Comparison of ENCODE assay signal across 8 mouse cellular contexts in the genomic region with DNA sequence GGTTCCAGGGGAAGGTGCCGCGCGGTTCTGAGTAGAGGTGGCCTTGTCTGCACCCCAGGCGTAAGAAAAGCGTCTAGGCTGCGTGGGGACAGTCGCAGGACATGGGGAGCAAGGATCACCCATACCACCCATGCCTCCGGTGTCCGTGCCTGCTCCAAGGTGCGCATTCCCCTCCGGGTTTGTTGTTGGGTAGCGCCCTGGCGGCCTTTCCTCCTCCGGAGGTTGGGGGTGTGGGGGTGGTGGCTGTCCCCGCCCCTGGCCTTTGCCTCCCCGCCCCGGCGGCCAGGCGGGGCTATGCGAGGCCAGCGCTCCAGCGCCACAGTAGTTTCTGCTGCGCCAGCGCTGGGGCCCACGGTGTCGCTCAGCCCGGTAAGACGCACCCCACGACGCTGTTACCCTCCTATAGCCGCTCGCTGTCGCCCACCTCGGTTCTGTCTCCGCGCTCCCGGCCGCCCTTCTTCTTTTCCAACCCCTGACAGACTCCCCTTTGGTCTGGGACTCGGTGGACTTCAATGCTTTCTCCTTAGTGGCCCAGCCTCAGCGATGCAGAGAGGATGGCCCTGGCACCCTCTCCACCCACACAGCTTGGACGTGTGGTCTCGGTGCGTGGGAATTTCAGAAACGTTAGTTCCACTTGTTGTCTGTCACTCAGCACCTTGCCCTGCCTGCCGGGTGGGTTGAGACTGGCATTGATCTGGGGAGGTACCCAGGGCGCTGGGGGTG. TPM values are rescaled to one million over a fixed set of nuclear protein-coding genes. Genes with fewer than 3 reads are reported as not detected.
DNase-seq lines count a peak whose midpoint lies in the region; ATAC-seq and TF ChIP-seq lines count a peak whose summit lies in the region.

A gene (plus strand): TSS at position 167 of the 723 bp plus-strand sequence.

- no peak for TF ChIP-seq CTCF in MEL (IDR thresholded peaks at IDR 0.05 in 2 of 3, conservative IDR thresholded peaks at IDR 0.05 in 1 of 3; ENCODE audit: control insufficient read depth in 1 of 3, insufficient read depth in 1 of 3, low read depth in 2 of 3, low read length in 3 of 3, poor library complexity in 1 of 3, severe bottlenecking in 1 of 3)
- no peak; the same call in 1 of the 2 replicates for TF ChIP-seq CTCF in layer of hippocampus, adult 2 months (conservative IDR thresholded peaks at IDR 0.05)

- WGBS in forebrain, embryonic 16.5 days, result under 1% methylated on average over 46 of the region's 46 CpGs

- no peaks in the 10 kb centered on the region for H3K9me3 ChIP-seq in MEL (replicated peaks; ENCODE audit: insufficient read depth, low read length)
- H3K9me3 ChIP-seq in forebrain, embryonic 16.5 days (ENCODE audit: control insufficient read depth, low read length), result no peaks in the 10 kb centered on the region

- peak within 1 kb of the TSS; percentile 60 for H3K4me2 ChIP-seq in forebrain, embryonic 16.5 days (ENCODE audit: low read length)

- no peaks in the 10 kb centered on the region; a peak in 1 of 4 replicates for H3K27me3 ChIP-seq in MEL (ENCODE audit: control insufficient read depth in 1 of 2, insufficient read depth in 2 of 2, low read length in 2 of 2)
- H3K27me3 ChIP-seq in forebrain, embryonic 16.5 days (replicated peaks; ENCODE audit: control insufficient read depth, insufficient read depth, low read length), result peaks cover 11% of the 10 kb centered on the region

- TF ChIP-seq EP300 in MEL (IDR thresholded peaks at IDR 0.05; ENCODE audit: low read depth in 1 of 2, low read length in 2 of 2), result no peak

- no peaks in the 10 kb centered on the region for H3K79me2 ChIP-seq in MEL (ENCODE audit: control insufficient read depth, insufficient read depth, low read length, poor library complexity)

- TF ChIP-seq POLR2A in MEL (IDR thresholded peaks at IDR 0.05; ENCODE audit: control insufficient read depth in 1 of 2, insufficient read depth in 1 of 2, low read depth in 1 of 2, low read length in 2 of 2, poor library complexity in 1 of 2), result peak in 1 of 2 experiments; percentile 33; a peak in 1 of 4 replicates

- ATAC-seq in forebrain, embryonic 16.5 days, result peak; percentile 45; the same call in 1 of the 2 replicates

- TF ChIP-seq RAD21 in MEL (IDR thresholded peaks at IDR 0.05; ENCODE audit: low read depth, low read length), result no peak

- no peaks in the 10 kb centered on the region for H3K36me3 ChIP-seq in MEL (ENCODE audit: control insufficient read depth in 1 of 2, insufficient read depth in 2 of 2, low read length in 2 of 2)
- H3K36me3 ChIP-seq in forebrain, embryonic 16.5 days (ENCODE audit: control insufficient read depth, insufficient read depth), result no peaks in the 10 kb centered on the region

- peak; percentile 76 for DNase-seq in MEL (ENCODE audit: low read depth, low spot score)
- peak; percentile 63 for DNase-seq in cerebellum, adult 11-12 months
- DNase-seq in heart, postnatal 36 days, result peak; percentile 82 to 85
- DNase-seq in layer of hippocampus, adult 2 months (ENCODE audit: low spot score in 2 of 2), result peak; percentile 10 to 30
- DNase-seq in lung, postnatal 10 days, result peak; percentile 86
- DNase-seq in ovary, postnatal 10 days (ENCODE audit: low spot score), result peak; percentile 57
- DNase-seq in thymus, postnatal 14 days, result peak; percentile 70

- H3K4me3 ChIP-seq in MEL (ENCODE audit: control insufficient read depth in 1 of 2, insufficient read depth in 1 of 2, low read depth in 2 of 2, low read length in 2 of 2), result peak within 1 kb of the TSS; percentile 80 to 96
- peak within 1 kb of the TSS; percentile 38 for H3K4me3 ChIP-seq in forebrain, embryonic 16.5 days (replicated peaks; ENCODE audit: low read length)
- H3K4me3 ChIP-seq in layer of hippocampus, adult 2 months, result peak within 1 kb of the TSS; percentile 63

- 0 out of 4 replicates have a peak, but pooled peaks cover 0 to 3% of the 10 kb centered on the region in 2 experiments for H3K4me1 ChIP-seq in MEL (ENCODE audit: control insufficient read depth in 1 of 2, insufficient read depth in 2 of 2, low read length in 2 of 2)
- H3K4me1 ChIP-seq in forebrain, embryonic 16.5 days (replicated peaks; ENCODE audit: control insufficient read depth, insufficient read depth, low read length), result peaks cover 6% of the 10 kb centered on the region

- intact Hi-C loops in heart, postnatal 36 days (cut with DNase I), result no loop called here

- H3K27ac ChIP-seq in MEL (ENCODE audit: control insufficient read depth, low read depth, low read length), result no peak within 1 kb of the TSS
- H3K27ac ChIP-seq in forebrain, embryonic 16.5 days (ENCODE audit: low read length), result no peak within 1 kb of the TSS
- peak within 1 kb of the TSS; percentile 74 for H3K27ac ChIP-seq in layer of hippocampus, adult 2 months

- H3K9ac ChIP-seq in MEL (ENCODE audit: control insufficient read depth, low read depth, low read length, poor library complexity, severe bottlenecking), result peak within 1 kb of the TSS; percentile 65
- H3K9ac ChIP-seq in forebrain, embryonic 16.5 days (replicated peaks; ENCODE audit: low read depth, low read length), result peak within 1 kb of the TSS; percentile 41

TF ChIP-seq in MEL, 35 proteins besides CTCF, POLR2A, EP300 and RAD21:
- no peak for TF ChIP-seq ZMIZ1 (IDR thresholded peaks at IDR 0.05; ENCODE audit: low read depth, low read length)
- no peak for TF ChIP-seq GATA1 (IDR thresholded peaks at IDR 0.05; ENCODE audit: low read depth, low read length)
- no peak for TF ChIP-seq TCF12 (IDR thresholded peaks at IDR 0.05; ENCODE audit: low read depth, low read length)
- no peak for TF ChIP-seq TAL1 (IDR thresholded peaks at IDR 0.05; ENCODE audit: low read length)
- TF ChIP-seq MAX (IDR thresholded peaks at IDR 0.05; ENCODE audit: low read length), result no peak
- no peak for TF ChIP-seq POLR2AphosphoS5 (IDR thresholded peaks at IDR 0.05; ENCODE audit: borderline replicate concordance, low read depth, low read length)
- no peak for TF ChIP-seq CHD2 (IDR thresholded peaks at IDR 0.05; ENCODE audit: low read length)
- TF ChIP-seq MYB (IDR thresholded peaks at IDR 0.05; ENCODE audit: low read depth, low read length), result no peak
- no peak for TF ChIP-seq SMC3 (IDR thresholded peaks at IDR 0.05; ENCODE audit: low read depth, low read length)
- TF ChIP-seq MEF2A (IDR thresholded peaks at IDR 0.05; ENCODE audit: extremely low read depth, insufficient replicate concordance, low read depth, low read length, poor library complexity, severe bottlenecking), result no peak

RNA-seq across cellular contexts. Expression of the gene that starts here (rescaled TPM):
- total RNA-seq in MEL (2012; rRNA removed), result 1.4 and 3.3 TPM in 2 replicates
- polyA plus RNA-seq in MEL (2012; ENCODE audit: insufficient read depth in 1 of 2, insufficient read length in 2 of 2, low read depth in 1 of 2, low replicate concordance in 2 of 2, missing spikeins in 1 of 2), result 1 to 10 TPM in 1 of 2 experiments, not detected in 1; 2.2 TPM
- 2.1 and 3.8 TPM in 2 replicates for polyA plus RNA-seq in forebrain, embryonic 16.5 days (2015; fragmentation: Nextera tagmentation; extraction: Ambion mirVana)
- total RNA-seq in heart, postnatal 36 days (2021), result 10 to 100 TPM; 31.6 to 32.9 TPM
- 1 to 10 TPM; 4.3 to 5.5 TPM for total RNA-seq in layer of hippocampus, adult 2 months (2021)

Comparison
In these comparisons a context has a peak if more than half of its experiments do, and no peak if none do; other contexts are left out.
1. DNase-seq: peak in every context shown above with its lines; median percentile 86 in lung, postnatal 10 days; 84 in heart, postnatal 36 days; 76 in MEL; 70 in thymus, postnatal 14 days; 63 in cerebellum, adult 11-12 months; 57 in ovary, postnatal 10 days; 20 in layer of hippocampus, adult 2 months.
2. H3K4me3 ChIP-seq: peak in every context shown above with its lines; median percentile 88 in MEL; 63 in layer of hippocampus, adult 2 months; 38 in forebrain, embryonic 16.5 days.